Mouse (Mus musculus): ENCODE data around the gene Camk2n2.

DNA sequence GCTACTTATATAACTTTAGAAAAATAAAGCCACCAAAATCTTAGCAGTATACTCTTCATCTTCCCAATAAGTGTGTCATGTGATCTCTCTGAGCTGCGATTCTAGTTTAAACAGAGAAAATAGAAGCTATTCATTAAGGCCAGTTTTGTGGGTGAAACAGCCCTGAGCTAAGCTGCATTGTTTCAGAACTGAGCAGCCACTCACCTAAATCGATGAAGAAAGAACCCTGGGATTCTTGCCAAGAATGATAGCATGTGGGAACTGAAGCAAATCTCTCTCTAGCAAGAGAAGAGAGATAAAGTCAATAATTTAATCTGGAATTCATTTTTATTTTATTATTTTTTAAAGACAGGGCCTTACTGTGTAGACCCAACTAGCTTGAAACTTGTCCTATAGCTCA, 2.1 kb upstream of the Camk2n2 start:
- TF ChIP-seq CTCF (IDR thresholded peaks at IDR 0.05; ENCODE audit: extremely low read depth, insufficient read depth, insufficient read length, insufficient replicate concordance): no peak
- TF ChIP-seq POLR2A (IDR thresholded peaks at IDR 0.05; ENCODE audit: low read depth, low read length): no peak
